Mouse (Mus musculus): ENCODE results near the gene Limch1.

- TF ChIP-seq CTCF (IDR thresholded peaks at IDR 0.05; ENCODE audit: low read depth) (no peak), EP300 (IDR thresholded peaks at IDR 0.05; ENCODE audit: low read depth) (no peak)
These were observed 26.7 kb upstream of the Limch1 start for GRCm38 (mm10) chr5:66718880-66719279.

Measured in liver, embryonic 14.5 days (tissue).